Mouse (Mus musculus) kidney, embryonic 14.5 days (tissue): ENCODE data around the gene Pip5k1b. TPM values are rescaled to one million over a fixed set of nuclear protein-coding genes. Genes with fewer than 3 reads are reported as not detected.

ENCODE experiments used
- polyA plus RNA-seq: library from polyadenylated mRNA; unstranded; fragments of >200 nt; fragmentation: Nextera tagmentation; extraction: Ambion mirVana; gene quantifications from 2 replicates; pipeline ENCODE4 v1.2.1, GENCODE M21; 2014

Gene Pip5k1b
- polyA plus RNA-seq, 1 experiment from 2014 or later = 3.1 TPM

Other genes with a start within 250 kb of the Pip5k1b start
- 52.9 and 54.6 TPM in 2 replicates for gene Fam122a, start 78.5 kb downstream of the Pip5k1b start, polyA plus RNA-seq
- gene Tmem252, start 118.1 kb upstream of the Pip5k1b start, polyA plus RNA-seq = 2.8 and 3.3 TPM in 2 replicates